Mouse (Mus musculus) mouse embryonic stem cell (cell line): ENCODE measurements around the gene Stk33.
"Not testable (repeated sequence)": the region's sequence is repeated elsewhere in the genome, so short reads cannot be mapped to it uniquely, and the experiment has no call there.

Source experiments
- in situ Hi-C, 2 experiments: fragments of 300-500 bp; cut with MboI; formaldehyde crosslinking; loops; 1 replicate in 1 of 2; 3 replicates in 1 of 2; pipeline ENCODE4 v1.14.3; 2019 to 2020; ENCODE audit warnings: low sequenced_read_pairs in 2 of 2, low pct_unique_long_range_greater_than_20kb in 1 of 2, mixed read lengths in 1 of 2; ENCODE audit not compliant: unreplicated experiment in 1 of 2

Stk33 gene

GRCm38 (mm10) chr7:109381131-109381530 lies 57.8 kb downstream of the Stk33 start:
- in situ Hi-C loops = no loop called here

- in situ Hi-C loops = not testable (repeated sequence)
Measured at GRCm38 (mm10) chr7:109373556-109373955, 65.3 kb downstream of the Stk33 start.

GRCm38 (mm10) chr7:109358435-109359187 lies 80.3 kb downstream of the Stk33 start:
- in situ Hi-C loops = no loop called here

DNA sequence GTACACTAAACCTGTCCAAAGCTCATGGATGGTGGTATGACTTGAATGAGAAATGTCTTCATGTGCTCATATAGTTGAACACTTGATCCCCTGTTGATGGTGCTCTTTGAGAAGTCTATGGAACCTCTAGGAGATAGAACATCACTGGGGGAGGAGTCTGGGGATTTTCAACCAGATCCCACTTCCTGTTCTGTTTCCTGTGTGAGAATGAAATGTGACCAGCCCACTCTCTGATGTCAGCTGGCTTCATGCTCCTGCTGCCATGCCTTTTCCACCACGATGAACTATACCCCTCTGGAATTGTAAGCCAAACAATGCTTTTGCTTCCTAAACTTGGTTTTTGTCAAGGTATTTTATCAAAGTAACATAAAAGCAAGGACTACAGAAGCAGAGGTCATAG lies 81.0 kb downstream of the Stk33 start:
- in situ Hi-C loops = no loop called here

DNA sequence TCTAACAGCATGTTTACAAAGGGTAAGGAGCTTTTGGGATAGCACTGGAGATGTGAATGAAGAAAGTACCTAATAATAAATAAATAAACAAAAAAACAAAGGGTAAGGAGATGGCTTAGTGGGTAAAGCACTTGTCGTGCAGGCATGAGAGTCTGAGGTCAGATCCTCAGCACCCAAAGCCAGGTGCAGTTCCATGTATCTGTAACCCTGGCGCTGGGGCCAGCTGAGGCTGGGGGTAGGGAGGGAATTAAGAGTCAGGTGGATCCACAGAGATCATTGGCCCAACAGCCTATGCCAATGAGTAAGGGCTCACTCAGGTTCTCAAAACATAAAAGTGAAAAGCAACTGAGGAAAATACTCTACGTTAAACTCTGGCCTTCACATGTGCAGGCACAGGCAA lies 91.6 kb downstream of the Stk33 start:
- in situ Hi-C loops = no loop called here

- in situ Hi-C loops = no loop called here
Measured at GRCm38 (mm10) chr7:109331722-109332121, 107.2 kb downstream of the Stk33 start.

- in situ Hi-C loops = no loop called here
Measured at GRCm38 (mm10) chr7:109328772-109329171, 110.1 kb downstream of the Stk33 start.

GRCm38 (mm10) chr7:109326813-109327212 lies 112.1 kb downstream of the Stk33 start:
- in situ Hi-C loops = no loop called here

DNA sequence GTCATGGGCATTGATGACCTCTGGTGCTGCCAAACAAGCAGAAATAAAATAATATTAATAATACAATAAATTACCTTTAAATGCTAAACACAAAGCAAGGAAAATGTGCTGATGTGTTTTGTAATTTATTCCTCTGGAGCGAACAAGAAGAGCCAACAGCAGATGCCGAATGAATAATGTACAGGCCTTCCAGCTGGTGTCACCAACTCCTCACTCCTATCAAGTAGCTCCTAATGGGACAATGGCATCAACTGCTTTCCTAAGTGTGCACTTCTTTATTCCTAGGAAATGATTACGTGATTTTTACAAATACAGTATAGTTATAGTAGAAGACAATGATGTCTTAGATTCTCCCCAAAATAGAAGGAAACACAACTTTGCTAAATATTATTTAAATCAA lies 113.2 kb downstream of the Stk33 start:
- in situ Hi-C loops = no loop called here

GRCm38 (mm10) chr7:109325169-109325568 lies 113.7 kb downstream of the Stk33 start:
- in situ Hi-C loops = no loop called here

- in situ Hi-C loops = no loop called here
Measured at GRCm38 (mm10) chr7:109309506-109309905, 129.4 kb downstream of the Stk33 start.

GRCm38 (mm10) chr7:109295807-109296206 lies 143.1 kb downstream of the Stk33 start:
- in situ Hi-C loops = no loop called here

- in situ Hi-C loops = no loop called here
Measured at GRCm38 (mm10) chr7:109295351-109295750, 143.5 kb downstream of the Stk33 start.

DNA sequence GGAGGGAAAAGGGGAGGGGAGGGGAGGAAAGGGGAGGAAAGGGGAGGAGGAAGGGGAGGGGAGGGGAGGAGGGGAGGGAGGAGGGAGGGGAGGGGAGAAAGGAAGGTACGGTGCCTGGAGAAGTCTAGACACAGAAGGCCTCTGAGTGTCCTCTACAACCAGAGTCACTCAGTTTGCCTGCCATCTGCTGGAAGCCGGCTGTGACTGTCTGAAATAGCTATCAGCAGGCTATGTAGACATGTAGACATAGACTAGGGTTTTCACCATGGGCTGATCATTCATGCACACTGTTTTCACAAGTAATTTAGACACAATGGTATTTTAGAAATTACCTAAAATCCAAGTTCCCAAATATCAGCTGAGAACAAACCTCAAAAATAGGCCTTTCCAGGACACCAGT lies 148.4 kb downstream of the Stk33 start:
- in situ Hi-C loops = no loop called here

- in situ Hi-C loops = no loop called here
Measured at GRCm38 (mm10) chr7:109289106-109289505, 149.8 kb downstream of the Stk33 start.

GRCm38 (mm10) chr7:109282106-109282505 lies 156.8 kb downstream of the Stk33 start:
- in situ Hi-C loops = no loop called here

- in situ Hi-C loops = no loop called here
Measured at GRCm38 (mm10) chr7:109276622-109277021, 162.3 kb downstream of the Stk33 start.

- in situ Hi-C loops = no loop called here
Measured at GRCm38 (mm10) chr7:109275901-109276300, 163.0 kb downstream of the Stk33 start.

GRCm38 (mm10) chr7:109275151-109275550 lies 163.7 kb downstream of the Stk33 start:
- in situ Hi-C loops = no loop called here

DNA sequence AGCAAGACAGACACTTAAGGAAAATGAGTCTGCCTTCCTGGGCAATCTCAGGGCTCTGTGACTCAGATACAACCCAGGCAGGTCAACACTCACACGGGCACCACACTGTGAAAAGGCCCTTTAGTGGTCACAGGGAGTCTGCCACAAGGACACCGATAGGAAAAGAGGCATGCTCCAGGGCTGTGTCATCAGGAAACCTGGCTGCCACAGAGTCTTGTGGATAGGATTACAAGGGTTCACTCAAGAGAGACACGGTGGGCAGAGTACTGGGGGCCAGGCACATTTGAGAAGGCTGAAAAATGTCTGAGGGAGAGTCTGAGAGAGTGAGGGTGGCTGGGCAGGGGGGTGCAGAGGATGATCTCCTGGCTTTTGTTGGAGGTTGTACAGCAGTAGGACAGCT lies 164.6 kb downstream of the Stk33 start:
- in situ Hi-C loops = no loop called here

- in situ Hi-C loops = no loop called here
Measured at GRCm38 (mm10) chr7:109269046-109269445, 169.8 kb downstream of the Stk33 start.
